Mouse (Mus musculus): ENCODE results near the gene Nup98. TPM values are rescaled to one million over a fixed set of nuclear protein-coding genes. Genes with fewer than 3 reads are reported as not detected.

The Nup98 gene
- total and polyA plus RNA-seq, 3 experiments = 25.9 to 195 (median 45.2) TPM

GRCm38 (mm10) chr7:102243870-102244269, 33.9 kb upstream of the Nup98 start (continued):
- TF ChIP-seq MYB (IDR thresholded peaks at IDR 0.05; ENCODE audit: low read depth, low read length) = peak; percentile 93
- TF ChIP-seq NELFE (IDR thresholded peaks at IDR 0.05; ENCODE audit: low read depth, low read length) = no peak
- TF ChIP-seq GATA1 (IDR thresholded peaks at IDR 0.05; ENCODE audit: low read depth, low read length) = peak; percentile 78
- TF ChIP-seq POLR2A (IDR thresholded peaks at IDR 0.05; ENCODE audit: control insufficient read depth in 1 of 2, insufficient read depth in 1 of 2, low read depth in 1 of 2, low read length in 2 of 2, poor library complexity in 1 of 2) = peak in 1 of 2 experiments; percentile 57; a peak in 2 of 4 replicates
- peak; percentile 91 to 96 for TF ChIP-seq EP300 (IDR thresholded peaks at IDR 0.05; ENCODE audit: low read depth in 1 of 2, low read length in 2 of 2)
- TF ChIP-seq JUND (IDR thresholded peaks at IDR 0.05; ENCODE audit: low read depth, low read length) = no peak
- TF ChIP-seq ZNF384 (IDR thresholded peaks at IDR 0.05; ENCODE audit: low read depth, low read length) = no peak
- TF ChIP-seq RAD21 (IDR thresholded peaks at IDR 0.05; ENCODE audit: low read depth, low read length) = no peak
- peak; percentile 60 for TF ChIP-seq TCF12 (IDR thresholded peaks at IDR 0.05; ENCODE audit: low read depth, low read length)
- no peak for TF ChIP-seq TAL1 (IDR thresholded peaks at IDR 0.05; ENCODE audit: low read length)
- 0 out of 2 replicates have a peak, but pooled peaks have one; percentile 28 for TF ChIP-seq ELF1 (IDR thresholded peaks at IDR 0.05; ENCODE audit: low read depth, low read length)
- TF ChIP-seq TBP (IDR thresholded peaks at IDR 0.05; ENCODE audit: low read depth, low read length) = peak; percentile 63
- TF ChIP-seq CHD1 (IDR thresholded peaks at IDR 0.05; ENCODE audit: low read depth, low read length) = no peak
- TF ChIP-seq GABPA (IDR thresholded peaks at IDR 0.05; ENCODE audit: low read depth, low read length) = no peak
- TF ChIP-seq MXI1 (IDR thresholded peaks at IDR 0.05; ENCODE audit: low read depth, low read length) = no peak; the same call in 1 of the 2 replicates
- TF ChIP-seq MAX (IDR thresholded peaks at IDR 0.05; ENCODE audit: low read length) = no peak
- TF ChIP-seq HCFC1 (IDR thresholded peaks at IDR 0.05; ENCODE audit: low read depth, low read length) = 0 out of 2 replicates have a peak, but pooled peaks have one; percentile 42

GRCm38 (mm10) chr7:102242917-102243316, 32.9 kb upstream of the Nup98 start:
- Histone ChIP-seq H3K27ac (ENCODE audit: control insufficient read depth, low read depth, low read length) (peak overlapping the region; percentile 99), H3K79me2 (ENCODE audit: control insufficient read depth, insufficient read depth, low read length, poor library complexity) (peaks cover 52% of the 10 kb centered on the region), H3K4me1 (ENCODE audit: control insufficient read depth in 1 of 2, insufficient read depth in 2 of 2, low read length in 2 of 2) (peaks cover 38 to 67% of the 10 kb centered on the region in 2 experiments), H3K9ac (ENCODE audit: control insufficient read depth, low read depth, low read length, poor library complexity, severe bottlenecking) (peak overlapping the region; percentile 63), H3K4me3 (ENCODE audit: control insufficient read depth in 1 of 2, insufficient read depth in 1 of 2, low read depth in 2 of 2, low read length in 2 of 2) (peak overlapping the region; percentile 12 to 14; a peak in 3 of 4 replicates), H3K9me3 (replicated peaks; ENCODE audit: insufficient read depth, low read length) (no peaks in the 10 kb centered on the region), H3K27me3 (ENCODE audit: control insufficient read depth in 1 of 2, insufficient read depth in 2 of 2, low read length in 2 of 2) (no peaks in the 10 kb centered on the region), H3K36me3 (ENCODE audit: control insufficient read depth in 1 of 2, insufficient read depth in 2 of 2, low read length in 2 of 2) (peaks cover 5 to 66% of the 10 kb centered on the region in 2 experiments)
- DNase-seq (ENCODE audit: low read depth, low spot score) = peak; percentile 72
- TF ChIP-seq UBTF (IDR thresholded peaks at IDR 0.05; ENCODE audit: borderline replicate concordance, insufficient read depth, low read depth, low read length) (no peak), GATA1 (IDR thresholded peaks at IDR 0.05; ENCODE audit: low read depth, low read length) (peak; percentile 81), CHD2 (IDR thresholded peaks at IDR 0.05; ENCODE audit: low read length) (no peak), EP300 (IDR thresholded peaks at IDR 0.05; ENCODE audit: low read depth in 1 of 2, low read length in 2 of 2) (peak; percentile 67 to 74; a peak in 2 of 4 replicates), RCOR1 (IDR thresholded peaks at IDR 0.05; ENCODE audit: low read depth, low read length) (peak; percentile 70; the same call in 1 of the 2 replicates), MXI1 (IDR thresholded peaks at IDR 0.05; ENCODE audit: low read depth, low read length) (peak; percentile 8; the same call in 1 of the 2 replicates), RAD21 (IDR thresholded peaks at IDR 0.05; ENCODE audit: low read depth, low read length) (no peak), KAT2A (conservative IDR thresholded peaks at IDR 0.05; ENCODE audit: low read depth, low read length) (no peak), ETS1 (IDR thresholded peaks at IDR 0.05; ENCODE audit: low read depth, low read length) (peak; percentile 79), TBP (IDR thresholded peaks at IDR 0.05; ENCODE audit: low read depth, low read length) (no peak), HCFC1 (IDR thresholded peaks at IDR 0.05; ENCODE audit: low read depth, low read length) (0 out of 2 replicates have a peak, but pooled peaks have one; percentile 13), MYC (IDR thresholded peaks at IDR 0.05; ENCODE audit: low read depth, low read length) (peak; percentile 19; the same call in 1 of the 2 replicates), TCF12 (IDR thresholded peaks at IDR 0.05; ENCODE audit: low read depth, low read length) (peak; percentile 29; the same call in 1 of the 2 replicates), MAZ (IDR thresholded peaks at IDR 0.05; ENCODE audit: low read depth, low read length) (no peak), SIN3A (IDR thresholded peaks at IDR 0.05; ENCODE audit: low read length) (peak; percentile 37; the same call in 1 of the 2 replicates), TAL1 (IDR thresholded peaks at IDR 0.05; ENCODE audit: low read length) (peak; percentile 1; the same call in 1 of the 2 replicates), POLR2AphosphoS2 (IDR thresholded peaks at IDR 0.05; ENCODE audit: low read length) (no peak; the same call in 1 of the 2 replicates), MYB (IDR thresholded peaks at IDR 0.05; ENCODE audit: low read depth, low read length) (0 out of 2 replicates have a peak, but pooled peaks have one; percentile 16), SMC3 (IDR thresholded peaks at IDR 0.05; ENCODE audit: low read depth, low read length) (no peak), MAX (IDR thresholded peaks at IDR 0.05; ENCODE audit: low read length) (no peak)

Measured in MEL (cell line).